Mouse (Mus musculus): Measurements from ENCODE around the gene Klri1.
"Not testable (repeated sequence)": the region's sequence is repeated elsewhere in the genome, so short reads cannot be mapped to it uniquely, and the experiment has no call there.

Klri1 gene

DNA sequence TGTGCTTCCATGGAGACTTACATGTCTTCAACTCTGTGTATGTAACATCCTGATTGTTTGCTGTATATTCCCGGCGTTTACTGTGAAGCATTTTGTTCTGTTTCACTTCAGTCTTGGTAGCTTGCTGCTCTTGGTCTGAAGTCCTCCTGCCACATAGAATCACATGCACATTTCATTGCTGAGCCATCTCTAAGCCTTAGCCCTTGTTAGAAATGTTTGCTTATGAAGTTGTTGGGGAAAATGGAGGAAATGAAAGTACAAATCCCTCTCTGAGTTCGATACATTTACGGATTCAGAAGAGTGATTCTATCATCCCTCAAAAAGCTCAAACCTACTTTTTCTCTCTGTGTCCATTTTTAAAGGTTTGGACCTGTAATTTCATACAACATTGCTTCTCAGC, at the start of gene Klri1:
Gene Klri1 (minus strand): TSS at position 101 of the 400 bp plus-strand sequence.
- DNase-seq = no peak

GRCm38 (mm10) chr6:129747654-129748032, 30.7 kb upstream of the Klri1 start:
- DNase-seq = no peak

DNA sequence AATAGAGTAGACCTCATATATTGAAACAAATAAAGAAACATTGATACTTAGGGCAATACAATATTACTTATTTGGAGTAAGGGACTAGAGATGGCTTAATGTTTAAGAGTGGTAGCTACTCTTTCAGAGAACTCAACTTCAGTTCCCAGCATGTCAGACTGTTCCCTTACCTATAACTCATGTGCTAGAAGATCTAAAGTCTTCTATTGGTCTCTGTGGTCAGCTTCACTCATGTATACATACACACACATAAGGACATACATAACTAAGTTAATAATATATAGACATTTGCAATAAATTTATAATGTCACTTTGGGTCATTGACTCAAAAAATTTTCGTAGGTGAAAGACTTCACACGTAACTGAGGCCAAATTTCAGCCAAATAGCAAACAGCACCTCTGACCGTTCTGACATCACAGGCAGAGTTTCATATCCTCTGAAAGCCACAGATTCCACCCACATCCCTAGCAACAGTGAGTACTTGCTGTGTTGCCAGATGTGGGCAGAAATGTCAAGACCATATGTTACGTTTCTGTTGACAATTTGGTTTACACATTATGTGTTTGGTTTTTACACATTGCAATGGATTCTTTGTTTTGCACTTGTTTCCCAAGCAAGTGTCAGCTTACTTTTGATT, 30.2 kb upstream of the Klri1 start:
- no peak for DNase-seq

DNA sequence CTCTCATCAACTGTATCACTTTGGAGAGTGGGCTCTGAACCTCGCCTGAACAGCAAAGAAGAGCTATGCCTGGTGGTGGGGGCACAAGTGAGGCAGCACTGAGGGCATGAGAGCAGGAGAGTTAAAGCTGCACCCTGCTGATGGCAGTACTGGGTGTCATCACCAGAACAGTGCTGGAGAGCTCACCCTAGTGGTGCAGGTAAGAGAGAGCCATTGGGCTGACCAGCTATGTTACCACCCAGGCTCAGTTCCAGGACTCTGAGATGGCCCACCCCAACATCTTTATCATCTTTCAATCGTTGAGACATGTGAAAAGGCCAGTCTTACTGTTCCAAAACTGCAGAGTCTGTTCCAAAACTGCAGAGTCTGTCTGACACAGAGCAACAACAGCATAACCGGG, 29.2 kb upstream of the Klri1 start:
- no peak for DNase-seq

GRCm38 (mm10) chr6:129740069-129740721, 23.3 kb upstream of the Klri1 start, which contains the start of gene Klri2:
Gene Klri2 (minus strand): TSS chr6:129740484.
- DNase-seq = no peak

DNA sequence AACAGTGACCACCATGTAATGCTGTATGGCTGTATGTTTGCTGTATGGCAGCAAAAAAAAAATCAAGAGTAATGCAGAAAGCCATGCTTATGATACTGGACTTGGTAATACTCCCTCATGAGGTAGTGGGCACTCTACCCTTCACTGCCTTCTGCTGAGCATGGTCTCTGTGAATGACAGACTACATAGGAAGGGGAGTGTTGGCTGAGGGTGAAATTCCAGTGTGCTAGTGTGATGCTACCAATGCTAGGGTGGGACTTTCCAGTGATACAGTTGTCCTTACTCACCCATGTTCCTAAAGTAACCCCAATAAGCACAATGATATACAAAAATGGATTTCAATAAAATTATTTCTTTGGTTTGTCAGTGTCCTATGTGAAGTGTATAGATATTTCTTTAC, 19.5 kb upstream of the Klri1 start:
- no peak for DNase-seq

GRCm38 (mm10) chr6:129727237-129727636, 10.3 kb upstream of the Klri1 start:
- DNase-seq = no peak

DNA sequence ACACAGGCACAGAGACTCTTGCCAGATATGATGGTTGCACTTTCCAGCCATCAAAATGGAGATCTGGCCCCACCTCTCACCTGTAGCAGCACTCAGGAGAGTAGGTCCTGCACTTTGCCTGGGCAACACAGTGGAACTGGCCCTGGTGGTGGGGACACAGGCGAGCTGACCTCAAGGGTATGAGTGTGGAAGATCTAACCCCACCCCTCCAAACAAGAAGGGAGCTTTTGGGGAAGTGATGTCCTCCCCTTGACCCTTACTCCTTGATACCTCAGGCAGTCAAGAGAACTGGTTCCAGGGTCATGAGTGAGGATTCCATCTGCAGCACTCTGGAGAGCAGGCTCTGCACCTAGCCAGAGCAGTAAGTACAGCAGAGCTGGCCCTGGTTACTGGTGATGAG, 4.5 kb upstream of the Klri1 start:
- DNase-seq = no peak

DNA sequence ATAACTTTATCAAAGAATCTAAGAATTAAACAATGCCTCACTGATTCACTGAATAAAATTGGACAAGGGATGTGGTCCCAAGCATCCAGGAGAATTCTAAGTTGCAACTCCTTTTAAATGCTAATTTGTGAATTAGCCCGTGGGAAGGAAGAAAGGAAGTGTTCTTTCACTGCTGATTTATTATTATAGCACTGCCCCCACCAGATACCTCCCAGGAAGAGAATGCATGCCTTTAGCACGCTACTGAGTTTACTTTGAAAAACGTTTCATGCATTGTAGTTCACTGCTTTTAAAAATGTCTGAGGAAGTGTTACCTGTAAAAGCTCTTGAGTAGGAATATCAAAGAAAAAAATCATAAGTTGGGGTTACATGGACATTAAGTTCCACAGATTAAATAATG, 3.6 kb upstream of the Klri1 start:
- DNase-seq = no peak

GRCm38 (mm10) chr6:129713566-129713965, 3.4 kb downstream of the Klri1 start:
- DNase-seq = no peak

GRCm38 (mm10) chr6:129691436-129691835, 25.5 kb downstream of the Klri1 start:
- not testable (repeated sequence) for DNase-seq

DNA sequence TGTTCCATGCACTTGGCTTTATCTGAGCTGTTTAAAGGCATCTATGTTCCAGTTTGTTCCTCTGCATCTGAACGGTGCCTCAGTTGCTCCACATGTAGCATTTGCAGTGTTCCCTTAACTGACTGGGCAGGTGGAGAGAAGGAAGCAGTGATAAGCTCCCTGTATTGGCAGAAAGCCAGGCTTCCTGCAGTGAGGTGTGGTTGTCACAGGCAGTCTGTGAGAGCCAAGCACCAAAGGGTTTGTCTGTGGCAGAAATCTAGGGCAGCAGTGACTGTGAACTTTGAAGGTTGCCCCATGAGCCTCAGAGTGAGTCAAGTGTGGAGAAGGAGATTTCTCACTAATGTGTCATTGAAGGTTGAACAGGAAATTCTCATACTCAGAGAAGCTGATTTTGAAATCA, 36.6 kb downstream of the Klri1 start:
- peak; percentile 0 for DNase-seq

DNA sequence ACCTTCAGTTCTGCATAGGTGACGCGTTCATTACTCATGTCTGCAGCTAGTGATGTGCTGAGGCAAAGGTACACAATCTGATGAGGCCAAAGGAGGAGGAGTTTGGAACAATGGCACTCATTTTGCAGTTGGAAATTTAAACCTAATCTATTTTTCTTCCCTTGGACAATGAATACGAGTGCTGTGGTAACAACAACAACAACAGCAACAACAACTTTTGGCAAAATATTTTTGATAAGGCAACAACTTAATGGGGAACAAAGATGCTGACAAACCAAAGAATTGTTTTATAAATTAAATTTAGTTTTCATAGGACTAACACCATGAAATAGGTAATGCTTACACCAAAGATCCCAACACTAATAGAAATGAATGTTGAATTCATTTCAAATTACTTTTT, 38.1 kb downstream of the Klri1 start, which contains the start of gene Klrc1:
Gene Klrc1 (minus strand): TSS at position 101 of the 400 bp plus-strand sequence.
- no peak for DNase-seq

DNA sequence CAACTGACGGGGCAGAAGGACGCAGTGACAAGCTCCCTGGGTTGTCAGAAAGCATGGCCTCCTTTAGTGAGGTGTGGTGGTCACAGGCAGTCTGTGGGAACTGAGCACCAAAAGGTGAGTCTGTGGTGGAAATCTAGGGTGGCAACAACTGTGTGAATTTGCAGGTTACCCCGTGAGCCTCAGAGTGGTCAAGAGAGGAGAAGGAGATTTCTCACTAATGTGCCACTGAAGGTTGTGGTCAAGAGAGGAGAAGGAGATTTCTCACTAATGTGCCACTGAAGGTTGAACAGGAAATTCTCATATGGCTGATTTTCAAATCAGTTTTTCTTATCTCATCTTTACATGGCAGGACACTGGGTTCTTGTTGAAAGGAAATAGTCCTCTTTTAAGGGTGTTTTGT, 55.6 kb downstream of the Klri1 start:
- DNase-seq = not testable (repeated sequence)

- DNase-seq = not testable (repeated sequence)
Observed at GRCm38 (mm10) chr6:129660589-129660988, 56.3 kb downstream of the Klri1 start, which contains the start of gene Klrc2. Gene Klrc2 (minus strand): TSS chr6:129660689.

Measured in retina, postnatal 1 day (tissue).